Mouse (Mus musculus) stomach, postnatal 0 days (tissue): ENCODE measurements around the gene Taf1a. TPM values are rescaled to one million over a fixed set of nuclear protein-coding genes. Genes with fewer than 3 reads are reported as not detected.

Source experiments
- ATAC-seq: fragments of 200-750 bp; cut with Nextera tagmentation; 2 replicates; pipeline ENCODE4 v1.8.0; 2017; ENCODE audit not compliant: low FRiP score, low TSS enrichment
- DNase-seq: peaks from one replicate; pipeline ENCODE4 v3.0.0-alpha.2; 2016; ENCODE audit warnings: low spot score
- H3K27ac ChIP-seq: fragments of 300-500 bp; sonication (generic); replicated peaks from 2 replicates; pipeline ENCODE4 v1.5.1; 2014; ENCODE audit warnings: mild to moderate bottlenecking, control low read depth
- H3K27me3 ChIP-seq: fragments of 300-500 bp; sonication (generic); 2 replicates; pipeline ENCODE4 v1.6.1; 2014; ENCODE audit warnings: low read length; ENCODE audit not compliant: control insufficient read depth, insufficient read depth
- H3K36me3 ChIP-seq: fragments of 300-500 bp; sonication (generic); 2 replicates; pipeline ENCODE4 v1.6.1; 2014; ENCODE audit warnings: low read length, mixed read lengths; ENCODE audit not compliant: control insufficient read depth, insufficient read depth
- H3K4me1 ChIP-seq: fragments of 300-500 bp; sonication (generic); replicated peaks from 2 replicates; pipeline ENCODE4 v1.6.1; 2014; ENCODE audit warnings: antibody characterized with exemption; ENCODE audit not compliant: control insufficient read depth, insufficient read depth
- H3K4me2 ChIP-seq: fragments of 300-500 bp; sonication (generic); replicated peaks from 2 replicates; pipeline ENCODE4 v1.6.1; 2014; ENCODE audit warnings: low read depth, mild to moderate bottlenecking, control low read depth, moderate library complexity
- H3K4me3 ChIP-seq: fragments of 300-500 bp; sonication (generic); 2 replicates; pipeline ENCODE4 v1.5.1; 2014; ENCODE audit warnings: low read depth, low read length, control low read depth
- H3K9ac ChIP-seq: fragments of 300-500 bp; sonication (generic); 2 replicates; pipeline ENCODE4 v1.6.1; 2014; ENCODE audit warnings: mild to moderate bottlenecking, low read length, control low read depth, mixed read lengths
- H3K9me3 ChIP-seq: fragments of 300-500 bp; sonication (generic); 2 replicates; pipeline ENCODE4 v1.6.1; 2016; ENCODE audit warnings: low read length; ENCODE audit not compliant: control insufficient read depth
- CTCF ChIP-seq: IDR thresholded peaks from 2 replicates; pipeline ENCODE4 v1.5.1; 2016; ENCODE audit warnings: antibody characterized with exemption, low read depth, mild to moderate bottlenecking, moderate library complexity
- EP300 ChIP-seq: optimal IDR thresholded peaks from 2 replicates; pipeline ENCODE3; 2016; ENCODE audit warnings: antibody characterized with exemption
- WGBS: fragments of 180-500 bp; shearing (Covaris S2); extraction: QIAGEN DNeasy Blood & Tissue Kit; methylation state at CpG from one replicate; pipeline ENCODE4 v1.1.7; 2014; 5-methylcytosine and 5-hydroxymethylcytosine counted together
- polyA plus RNA-seq: library from polyadenylated mRNA; unstranded; fragments of >200 nt; fragmentation: Nextera tagmentation; extraction: Ambion mirVana; gene quantifications from 2 replicates; pipeline ENCODE4 v1.2.1, GENCODE M21; 2015

Taf1a gene
- polyA plus RNA-seq, 1 experiment from 2014 or later = 9.9 TPM

DNA sequence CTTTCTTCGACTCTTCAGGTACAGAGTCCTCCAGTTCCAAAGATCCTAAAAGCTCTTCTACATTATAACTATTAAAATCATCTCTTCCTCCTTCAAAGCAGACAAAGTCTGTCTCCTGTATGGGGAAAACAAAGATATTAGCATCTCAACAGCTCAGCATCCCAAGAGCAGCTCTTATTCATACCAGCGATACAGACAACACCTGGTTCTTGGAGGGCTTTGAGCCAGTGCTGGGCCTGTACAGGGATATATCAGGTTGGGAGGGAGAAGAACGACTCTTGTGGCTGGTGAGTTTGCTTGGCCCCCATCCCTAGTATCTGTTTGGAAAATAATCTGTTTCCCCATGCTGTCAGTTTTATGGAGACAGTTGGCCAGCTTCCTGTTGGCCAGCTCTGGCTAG is 29.9 kb upstream of the Taf1a start:
- H3K4me1 ChIP-seq = no peaks in the 10 kb centered on the region
- peaks cover 35% of the 10 kb centered on the region for H3K36me3 ChIP-seq
- no peak overlapping the region for H3K4me2 ChIP-seq
- H3K27me3 ChIP-seq = no peaks in the 10 kb centered on the region
- no peak overlapping the region for H3K27ac ChIP-seq
- no peak for DNase-seq
- no peak overlapping the region for H3K9ac ChIP-seq
- WGBS = 87% methylated on average over 3 of the region's 3 CpGs
- H3K9me3 ChIP-seq = no peaks in the 10 kb centered on the region
- ATAC-seq = no peak
- H3K4me3 ChIP-seq = no peak overlapping the region
- no peak for TF ChIP-seq EP300
- no peak for TF ChIP-seq CTCF

GRCm38 (mm10) chr1:183362301-183362700 is 26.5 kb upstream of the Taf1a start:
- Histone ChIP-seq H3K36me3 (peaks cover 28% of the 10 kb centered on the region), H3K4me3 (no peak overlapping the region), H3K27ac (no peak overlapping the region), H3K4me2 (no peak overlapping the region), H3K27me3 (no peaks in the 10 kb centered on the region), H3K9me3 (no peaks in the 10 kb centered on the region), H3K9ac (no peak overlapping the region), H3K4me1 (no peaks in the 10 kb centered on the region)
- no peak for TF ChIP-seq EP300
- TF ChIP-seq CTCF = no peak
- DNase-seq = peak; percentile 23
- WGBS = 64% methylated on average over 5 of the region's 5 CpGs
- ATAC-seq = peak; percentile 63; the same call in 1 of the 2 replicates

DNA sequence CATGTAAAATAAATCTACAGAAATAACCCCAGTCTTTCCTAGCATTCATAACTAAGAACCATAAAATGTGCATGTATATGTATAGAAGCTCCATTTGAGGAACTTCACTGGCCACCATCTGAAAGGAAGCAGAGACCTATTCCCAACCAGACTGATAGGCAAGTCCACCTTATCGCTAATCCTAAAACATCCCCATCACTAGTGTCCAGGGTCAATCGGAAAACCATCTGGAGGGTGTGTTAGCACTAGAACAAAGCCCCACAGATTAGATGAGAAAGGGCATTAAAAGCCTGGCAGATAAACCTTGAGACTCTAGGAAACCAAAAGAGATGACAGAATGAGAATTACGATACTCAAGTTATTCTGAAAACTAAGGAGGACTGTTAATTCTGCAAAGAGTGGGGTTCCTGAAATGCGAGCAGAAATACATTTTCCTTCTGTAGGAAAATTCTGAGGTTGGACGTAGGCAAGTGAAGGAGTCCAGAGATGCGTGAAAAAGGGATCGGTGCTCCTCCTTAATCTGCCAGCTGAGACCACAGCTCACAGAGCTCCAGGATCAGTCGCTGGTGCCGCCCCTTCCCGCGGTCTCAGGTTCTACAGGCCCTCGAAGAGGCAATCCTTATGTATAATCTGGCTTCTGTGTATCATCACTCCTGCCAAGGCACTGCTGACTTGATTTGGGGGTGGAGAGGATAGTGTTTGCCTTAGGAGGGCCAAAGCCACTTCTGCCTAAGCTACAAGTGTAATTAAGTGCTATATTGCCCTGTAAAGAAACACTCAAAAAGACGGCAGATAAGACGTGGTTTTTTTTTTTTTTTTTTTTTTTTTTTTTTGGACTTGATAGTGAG is 25.8 kb upstream of the Taf1a start:
- Histone ChIP-seq H3K4me3 (no peak overlapping the region), H3K9ac (no peak overlapping the region), H3K36me3 (peaks cover 25% of the 10 kb centered on the region)

DNA sequence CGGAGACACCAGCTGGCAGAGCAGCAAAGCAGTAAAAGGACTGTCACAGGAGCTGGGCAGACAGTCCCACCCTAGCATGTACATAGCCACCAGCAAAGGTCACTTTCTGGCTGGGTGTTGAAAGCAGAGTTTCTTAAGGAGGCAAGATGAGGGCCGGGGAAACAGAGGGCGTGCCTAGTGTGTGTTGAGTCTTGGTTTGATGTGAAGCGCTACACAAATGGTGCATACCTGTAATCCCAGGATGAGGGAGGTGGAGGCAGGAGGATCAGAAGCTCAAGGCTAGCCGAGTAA is 25.3 kb upstream of the Taf1a start:
- H3K4me1 ChIP-seq = 0 out of 2 replicates have a peak, but pooled peaks cover 3% of the 10 kb centered on the region
- H3K9me3 ChIP-seq = no peaks in the 10 kb centered on the region
- H3K4me3 ChIP-seq = no peak overlapping the region
- no peak overlapping the region for H3K27ac ChIP-seq
- peaks cover 19% of the 10 kb centered on the region for H3K36me3 ChIP-seq
- TF ChIP-seq EP300 = no peak
- no peak for TF ChIP-seq CTCF
- H3K9ac ChIP-seq = no peak overlapping the region
- no peak overlapping the region for H3K4me2 ChIP-seq
- H3K27me3 ChIP-seq = no peaks in the 10 kb centered on the region
- no peak for ATAC-seq
- no peak for DNase-seq
- WGBS = 76% methylated on average over 5 of the region's 5 CpGs

More for the DNA sequence above, 25.8 kb upstream of the Taf1a start:
- ATAC-seq = no peak
- no peak overlapping the region for H3K27ac ChIP-seq
- H3K27me3 ChIP-seq = no peaks in the 10 kb centered on the region
- DNase-seq = no peak
- 82% methylated on average over 14 of the region's 14 CpGs for WGBS
- H3K4me2 ChIP-seq = no peak overlapping the region
- TF ChIP-seq EP300 (no peak), CTCF (no peak)
- H3K9me3 ChIP-seq = no peaks in the 10 kb centered on the region
- no peaks in the 10 kb centered on the region for H3K4me1 ChIP-seq

DNA sequence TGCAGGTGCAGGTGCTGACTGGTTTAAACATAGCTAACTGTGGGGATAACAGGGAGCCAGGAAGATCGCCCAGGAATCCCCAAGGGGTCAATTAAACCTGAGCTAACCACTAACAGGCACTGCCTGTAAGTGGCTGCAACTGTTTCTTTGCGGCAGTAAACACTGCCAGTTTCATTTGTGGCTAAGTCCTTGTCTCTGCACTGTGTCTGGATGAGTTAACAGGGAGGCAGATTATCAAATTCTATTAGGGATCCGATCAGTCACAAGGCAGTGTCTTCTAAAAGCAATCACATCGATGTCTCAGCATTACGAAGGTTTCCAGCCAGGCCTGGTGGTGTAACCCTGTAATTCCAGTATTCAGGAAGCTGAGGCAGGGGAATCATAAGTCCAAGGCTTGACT is 22.4 kb upstream of the Taf1a start:
- Histone ChIP-seq H3K4me2 (no peak overlapping the region), H3K36me3 (peaks cover 14% of the 10 kb centered on the region), H3K4me3 (no peak overlapping the region), H3K9ac (no peak overlapping the region), H3K27me3 (no peaks in the 10 kb centered on the region), H3K4me1 (peaks cover 5% of the 10 kb centered on the region; the same call in 1 of the 2 replicates), H3K27ac (no peak overlapping the region), H3K9me3 (no peaks in the 10 kb centered on the region)
- no peak for TF ChIP-seq EP300
- TF ChIP-seq CTCF = no peak
- 86% methylated on average over 5 of the region's 5 CpGs for WGBS
- ATAC-seq (no peak), DNase-seq (no peak)
